Mouse (Mus musculus) heart, embryonic 10.5 days (tissue): ENCODE data around the gene Tiam2. TPM values are rescaled to one million over a fixed set of nuclear protein-coding genes. Genes with fewer than 3 reads are reported as not detected.

Experiments used
- DNase-seq: peaks from one replicate; pipeline ENCODE4 v3.0.0-alpha.2; 2017; ENCODE audit warnings: low spot score
- H3K27ac ChIP-seq: fragments of 300-500 bp; sonication (generic); 2 replicates; pipeline ENCODE4 v1.5.1; 2016; ENCODE audit warnings: mild to moderate bottlenecking
- H3K27me3 ChIP-seq: fragments of 300-500 bp; sonication (generic); 2 replicates; pipeline ENCODE4 v1.6.1; 2016; ENCODE audit warnings: mild to moderate bottlenecking; ENCODE audit not compliant: poor library complexity, insufficient read depth, severe bottlenecking
- H3K36me3 ChIP-seq: fragments of 300-500 bp; sonication (generic); 2 replicates; pipeline ENCODE4 v1.6.1; 2016; ENCODE audit warnings: mild to moderate bottlenecking, moderate library complexity
- H3K4me1 ChIP-seq: fragments of 300-500 bp; sonication (generic); 2 replicates; pipeline ENCODE4 v1.6.1; 2016; ENCODE audit warnings: mild to moderate bottlenecking
- H3K4me3 ChIP-seq: fragments of 300-500 bp; sonication (generic); 2 replicates; pipeline ENCODE4 v1.5.1; 2016; ENCODE audit warnings: mild to moderate bottlenecking, moderate library complexity
- H3K9me3 ChIP-seq: fragments of 300-500 bp; sonication (generic); 2 replicates; pipeline ENCODE4 v1.6.1; 2016; ENCODE audit warnings: mild to moderate bottlenecking, moderate library complexity
- WGBS: fragments of 180-500 bp; shearing (Covaris S2); methylation state at CpG from one replicate; pipeline ENCODE4 v1.1.7; 2016; 5-methylcytosine and 5-hydroxymethylcytosine counted together
- polyA plus RNA-seq: library from polyadenylated mRNA; unstranded; fragments of >200 nt; fragmentation: Nextera tagmentation; extraction: Ambion mirVana; gene quantifications from 2 replicates; pipeline ENCODE4 v1.2.1, GENCODE M21; 2016

Tiam2 gene
- polyA plus RNA-seq, 1 experiment from 2014 or later: 3.7 TPM

GRCm38 (mm10) chr17:3483091-3483490, 156.7 kb downstream of the Tiam2 start:
- no peaks in the 10 kb centered on the region for H3K9me3 ChIP-seq
- no peak overlapping the region for H3K4me3 ChIP-seq
- H3K27ac ChIP-seq: no peak overlapping the region
- no peaks in the 10 kb centered on the region for H3K36me3 ChIP-seq
- no peaks in the 10 kb centered on the region for H3K4me1 ChIP-seq
- DNase-seq: no peak
- WGBS: 87% methylated on average over 8 of the region's 8 CpGs
- no peaks in the 10 kb centered on the region for H3K27me3 ChIP-seq

DNA sequence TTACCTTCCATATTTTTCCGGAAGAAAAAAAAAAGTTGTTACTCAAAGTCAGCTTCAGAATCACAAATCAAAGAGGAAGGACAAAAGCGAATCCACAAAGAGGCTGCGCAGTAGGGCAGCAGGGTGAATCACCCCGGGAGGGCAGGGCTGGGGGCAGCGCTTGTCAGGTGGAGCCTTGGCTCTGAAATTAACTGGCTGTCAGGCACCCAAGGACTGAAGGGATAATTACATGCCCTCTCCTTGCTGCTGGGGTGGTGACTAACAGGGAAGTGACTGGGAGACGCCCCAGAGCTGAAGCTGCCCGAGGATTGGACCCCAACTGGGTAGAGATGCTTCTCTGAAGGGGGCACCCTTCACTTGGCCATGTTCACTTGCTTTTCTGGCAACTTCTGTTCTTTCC, 159.5 kb downstream of the Tiam2 start:
- H3K36me3 ChIP-seq: no peaks in the 10 kb centered on the region
- no peaks in the 10 kb centered on the region for H3K27me3 ChIP-seq
- no peak overlapping the region for H3K4me3 ChIP-seq
- DNase-seq: no peak
- no peaks in the 10 kb centered on the region for H3K9me3 ChIP-seq
- WGBS: 65% methylated on average over 7 of the region's 7 CpGs
- no peak overlapping the region for H3K27ac ChIP-seq
- no peaks in the 10 kb centered on the region for H3K4me1 ChIP-seq

GRCm38 (mm10) chr17:3487211-3487610, 160.8 kb downstream of the Tiam2 start:
- WGBS: 84% methylated on average over 4 of the region's 4 CpGs
- H3K27ac ChIP-seq: no peak overlapping the region
- no peaks in the 10 kb centered on the region for H3K4me1 ChIP-seq
- H3K4me3 ChIP-seq: no peak overlapping the region
- no peaks in the 10 kb centered on the region for H3K27me3 ChIP-seq
- H3K36me3 ChIP-seq: no peaks in the 10 kb centered on the region
- no peak for DNase-seq
- no peaks in the 10 kb centered on the region for H3K9me3 ChIP-seq

DNA sequence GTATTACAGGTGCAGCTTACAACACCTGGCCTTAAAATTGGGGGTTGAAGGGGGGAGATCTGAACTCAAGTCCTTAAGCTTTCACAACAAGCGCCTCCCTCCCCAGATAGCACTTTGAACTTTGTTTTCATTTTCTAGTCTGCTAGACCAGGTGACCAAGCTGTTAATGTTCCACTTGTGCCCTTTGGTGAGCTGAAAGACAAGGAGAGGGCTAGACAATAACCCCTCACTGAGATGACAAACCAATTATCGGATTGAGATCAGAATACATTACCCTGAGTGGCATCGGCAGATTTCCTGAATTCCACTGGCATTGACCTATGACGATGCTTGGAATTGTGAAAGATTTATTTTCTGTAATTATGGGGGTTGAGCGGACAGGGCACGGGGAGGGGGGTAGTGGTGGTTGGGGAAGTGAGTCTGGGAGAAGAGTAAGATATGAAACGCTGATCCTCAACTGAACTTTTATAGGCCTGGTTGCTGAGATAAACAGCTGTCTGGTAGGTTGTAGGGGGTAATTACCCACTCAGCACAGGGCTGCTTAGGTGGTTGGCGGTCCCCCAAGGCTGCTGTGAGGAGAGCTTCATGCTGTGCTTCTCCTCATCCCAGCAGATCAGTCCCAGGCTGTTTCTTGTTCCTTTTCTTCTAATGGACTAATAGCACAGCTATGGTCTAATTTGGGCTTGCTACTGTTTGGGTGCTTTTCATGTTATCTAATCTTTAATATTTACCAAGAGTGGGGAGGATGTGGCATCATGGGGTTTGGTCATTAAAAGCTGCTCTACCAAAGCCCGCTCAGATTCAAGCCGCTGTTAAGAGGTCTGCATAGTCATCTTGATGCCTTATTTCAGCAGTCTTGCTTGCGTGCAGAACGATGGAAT, 161.6 kb downstream of the Tiam2 start:
- Histone ChIP-seq H3K4me3 (no peak overlapping the region), H3K27ac (no peak overlapping the region)

GRCm38 (mm10) chr17:3490216-3490895, 164.0 kb downstream of the Tiam2 start:
- H3K27ac ChIP-seq: no peak overlapping the region
- H3K4me1 ChIP-seq: no peaks in the 10 kb centered on the region
- no peak for DNase-seq
- H3K4me3 ChIP-seq: no peak overlapping the region
- no peaks in the 10 kb centered on the region for H3K27me3 ChIP-seq
- WGBS: 80% methylated on average over 11 of the region's 11 CpGs
- H3K36me3 ChIP-seq: no peaks in the 10 kb centered on the region
- H3K9me3 ChIP-seq: no peaks in the 10 kb centered on the region

More for the DNA sequence above, 161.6 kb downstream of the Tiam2 start:
- DNase-seq: no peak
- Histone ChIP-seq H3K4me1 (no peaks in the 10 kb centered on the region), H3K27me3 (no peaks in the 10 kb centered on the region), H3K9me3 (no peaks in the 10 kb centered on the region), H3K36me3 (no peaks in the 10 kb centered on the region)
- 67% methylated on average over 12 of the region's 12 CpGs for WGBS

GRCm38 (mm10) chr17:3491065-3491464, 164.7 kb downstream of the Tiam2 start:
- Histone ChIP-seq H3K27me3 (no peaks in the 10 kb centered on the region), H3K9me3 (no peaks in the 10 kb centered on the region), H3K4me3 (no peak overlapping the region), H3K4me1 (no peaks in the 10 kb centered on the region), H3K27ac (no peak overlapping the region), H3K36me3 (no peaks in the 10 kb centered on the region)
- WGBS: 56% methylated on average over 5 of the region's 5 CpGs
- no peak for DNase-seq

GRCm38 (mm10) chr17:3491667-3492066, 165.3 kb downstream of the Tiam2 start:
- H3K4me3 ChIP-seq: no peak overlapping the region
- 77% methylated on average over 6 of the region's 6 CpGs for WGBS
- no peaks in the 10 kb centered on the region for H3K36me3 ChIP-seq
- no peaks in the 10 kb centered on the region for H3K9me3 ChIP-seq
- no peaks in the 10 kb centered on the region for H3K27me3 ChIP-seq
- H3K4me1 ChIP-seq: no peaks in the 10 kb centered on the region
- DNase-seq: no peak
- H3K27ac ChIP-seq: no peak overlapping the region

GRCm38 (mm10) chr17:3495576-3495975, 169.2 kb downstream of the Tiam2 start:
- no peaks in the 10 kb centered on the region for H3K4me1 ChIP-seq
- H3K27ac ChIP-seq: no peak overlapping the region
- H3K4me3 ChIP-seq: no peak overlapping the region
- H3K9me3 ChIP-seq: no peaks in the 10 kb centered on the region
- no peaks in the 10 kb centered on the region for H3K36me3 ChIP-seq
- DNase-seq: no peak
- H3K27me3 ChIP-seq: no peaks in the 10 kb centered on the region
- WGBS: 58% methylated on average over 2 of the region's 2 CpGs

DNA sequence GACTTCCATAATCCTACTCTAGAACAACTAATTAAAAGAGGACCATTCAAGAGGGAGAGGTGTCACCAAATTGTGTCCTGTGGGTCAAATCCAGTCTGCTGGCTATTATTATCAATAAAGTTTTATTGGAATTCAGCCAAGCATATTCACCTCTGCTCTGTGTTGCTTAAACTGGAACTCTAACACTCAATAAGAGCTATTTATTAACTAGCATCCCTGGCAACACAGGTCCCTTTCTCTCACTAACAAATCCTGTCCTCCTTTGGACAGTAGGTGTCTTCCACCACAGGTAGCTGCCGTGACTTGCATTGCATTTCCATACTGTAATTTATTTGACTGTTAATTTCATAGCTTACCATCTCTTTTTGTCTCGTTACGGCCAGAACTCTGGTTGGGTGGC, 169.7 kb downstream of the Tiam2 start:
- no peaks in the 10 kb centered on the region for H3K27me3 ChIP-seq
- DNase-seq: no peak
- no peak overlapping the region for H3K4me3 ChIP-seq
- H3K36me3 ChIP-seq: no peaks in the 10 kb centered on the region
- H3K27ac ChIP-seq: no peak overlapping the region
- H3K4me1 ChIP-seq: no peaks in the 10 kb centered on the region
- 92% methylated on average over 3 of the region's 3 CpGs for WGBS
- H3K9me3 ChIP-seq: no peaks in the 10 kb centered on the region

DNA sequence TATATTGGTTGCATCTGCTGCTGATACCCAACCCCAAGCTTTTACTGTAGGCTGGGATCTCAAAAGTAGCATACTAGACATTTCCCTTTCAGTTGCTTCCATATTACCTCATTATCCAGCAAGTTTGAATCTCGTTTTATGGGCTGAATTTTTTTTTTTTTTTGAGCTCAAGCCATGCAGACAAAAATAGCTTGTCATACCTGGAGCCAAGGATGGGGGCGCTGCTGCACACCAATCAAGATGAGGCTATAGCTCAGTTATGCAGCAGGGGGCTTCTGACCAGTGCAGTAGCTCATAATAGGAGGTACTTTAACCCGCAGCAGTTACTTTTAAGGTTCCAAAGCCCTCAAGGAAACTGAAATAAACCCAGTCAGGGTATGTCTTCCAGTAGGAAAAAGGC, 171.7 kb downstream of the Tiam2 start:
- H3K9me3 ChIP-seq: no peaks in the 10 kb centered on the region
- H3K36me3 ChIP-seq: no peaks in the 10 kb centered on the region
- H3K4me3 ChIP-seq: no peak overlapping the region
- no peak for DNase-seq
- WGBS: 30% methylated on average over 3 of the region's 3 CpGs
- no peak overlapping the region for H3K27ac ChIP-seq
- H3K27me3 ChIP-seq: no peaks in the 10 kb centered on the region
- no peaks in the 10 kb centered on the region for H3K4me1 ChIP-seq

DNA sequence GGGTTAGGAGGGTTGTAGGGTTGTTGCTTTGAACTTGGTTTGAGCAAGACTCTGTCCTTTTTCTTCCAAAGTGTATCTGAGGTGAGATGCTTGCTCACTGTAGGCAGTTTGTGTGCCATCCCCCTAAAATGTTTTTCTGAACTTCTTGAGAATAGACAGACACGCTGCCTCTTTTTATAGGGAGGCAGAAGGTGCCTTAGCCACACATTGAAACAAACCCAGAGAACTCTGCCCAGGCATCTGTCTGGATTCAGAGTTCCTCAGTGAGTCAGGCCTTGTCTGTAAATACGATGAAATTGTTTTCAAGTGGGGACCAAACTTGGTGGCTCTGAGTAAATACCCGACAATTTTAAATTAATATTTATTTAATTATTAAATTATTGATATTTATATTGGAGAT, 172.2 kb downstream of the Tiam2 start:
- H3K36me3 ChIP-seq: no peaks in the 10 kb centered on the region
- no peak overlapping the region for H3K4me3 ChIP-seq
- 84% methylated on average over 3 of the region's 3 CpGs for WGBS
- H3K27ac ChIP-seq: no peak overlapping the region
- no peaks in the 10 kb centered on the region for H3K27me3 ChIP-seq
- no peaks in the 10 kb centered on the region for H3K4me1 ChIP-seq
- DNase-seq: no peak
- H3K9me3 ChIP-seq: no peaks in the 10 kb centered on the region

DNA sequence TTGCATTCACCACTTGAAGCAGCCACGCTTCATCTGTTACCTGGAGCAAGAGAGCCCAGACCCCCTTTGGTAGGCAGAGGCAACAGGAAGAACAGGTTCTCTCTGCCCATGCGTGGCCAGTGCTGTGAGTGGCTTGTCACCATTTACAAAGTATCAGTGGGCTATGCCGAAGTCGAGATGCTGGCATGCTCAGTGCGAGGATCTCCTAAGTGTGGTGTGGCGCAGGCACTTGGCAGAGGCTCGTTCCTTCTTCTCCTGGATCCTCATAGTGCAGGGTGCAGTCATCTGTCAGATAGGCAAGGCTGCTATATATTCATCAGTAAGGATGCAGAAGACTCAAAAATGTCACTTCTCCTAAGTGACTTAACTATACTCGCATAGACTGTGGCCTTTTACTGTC, 173.1 kb downstream of the Tiam2 start:
- H3K36me3 ChIP-seq: no peaks in the 10 kb centered on the region
- DNase-seq: no peak
- no peak overlapping the region for H3K4me3 ChIP-seq
- H3K27ac ChIP-seq: no peak overlapping the region
- no peaks in the 10 kb centered on the region for H3K27me3 ChIP-seq
- H3K4me1 ChIP-seq: no peaks in the 10 kb centered on the region
- 87% methylated on average over 8 of the region's 8 CpGs for WGBS
- H3K9me3 ChIP-seq: no peaks in the 10 kb centered on the region

GRCm38 (mm10) chr17:3500076-3500475, 173.7 kb downstream of the Tiam2 start:
- H3K9me3 ChIP-seq: no peaks in the 10 kb centered on the region
- H3K36me3 ChIP-seq: no peaks in the 10 kb centered on the region
- H3K27ac ChIP-seq: no peak overlapping the region
- no peaks in the 10 kb centered on the region for H3K4me1 ChIP-seq
- no peak overlapping the region for H3K4me3 ChIP-seq
- no peak for DNase-seq
- no peaks in the 10 kb centered on the region for H3K27me3 ChIP-seq
- 89% methylated on average over 6 of the region's 6 CpGs for WGBS
